Mouse (Mus musculus) small intestine, adult 2 months (tissue): ENCODE data around the gene Smndc1.

Source experiments
- CTCF ChIP-seq: fragments of 200-500 bp; IDR thresholded peaks from 2 replicates; pipeline ENCODE4 v1.5.1; 2012; ENCODE audit warnings: low read depth, mild to moderate bottlenecking, control low read depth, inconsistent platforms, low read length, moderate library complexity, mixed read lengths; ENCODE audit not compliant: insufficient replicate concordance, insufficient read length; ENCODE audit errors: extremely low read depth
- POLR2A ChIP-seq: fragments of 200-500 bp; IDR thresholded peaks from 2 replicates; pipeline ENCODE4 v1.6.1; 2012; ENCODE audit warnings: low read depth, mild to moderate bottlenecking, control low read depth, inconsistent platforms, low read length, moderate library complexity

GRCm38 (mm10) chr19:53371666-53372065, 18.7 kb downstream of the Smndc1 start, which contains the start of gene Gm10197:
- TF ChIP-seq POLR2A (no peak), CTCF (no peak)
